Mouse (Mus musculus): Measurements from ENCODE around the gene Gcnt2. TPM values are rescaled to one million over a fixed set of nuclear protein-coding genes. Genes with fewer than 3 reads are reported as not detected.

Gene Gcnt2
- polyA plus RNA-seq, 1 experiment = 4.2 TPM

- DNase-seq (ENCODE audit: low read depth) = no peak
- TF ChIP-seq CTCF (IDR thresholded peaks at IDR 0.05; ENCODE audit: borderline replicate concordance, extremely low read depth, insufficient read depth, insufficient read length) (no peak), POLR2A (IDR thresholded peaks at IDR 0.05; ENCODE audit: borderline replicate concordance, extremely low read depth, insufficient read depth, insufficient read length, poor library complexity, severe bottlenecking) (no peak)
These were observed 146.7 kb downstream of the Gcnt2 start for GRCm38 (mm10) chr13:41006244-41006643.

GRCm38 (mm10) chr13:41008271-41008670 is 148.7 kb downstream of the Gcnt2 start:
- DNase-seq (ENCODE audit: low read depth) = no peak
- TF ChIP-seq POLR2A (IDR thresholded peaks at IDR 0.05; ENCODE audit: borderline replicate concordance, extremely low read depth, insufficient read depth, insufficient read length, poor library complexity, severe bottlenecking) = no peak
- TF ChIP-seq CTCF (IDR thresholded peaks at IDR 0.05; ENCODE audit: borderline replicate concordance, extremely low read depth, insufficient read depth, insufficient read length) = no peak

- DNase-seq (ENCODE audit: low read depth) = no peak
- TF ChIP-seq POLR2A (IDR thresholded peaks at IDR 0.05; ENCODE audit: borderline replicate concordance, extremely low read depth, insufficient read depth, insufficient read length, poor library complexity, severe bottlenecking) = no peak
- no peak for TF ChIP-seq CTCF (IDR thresholded peaks at IDR 0.05; ENCODE audit: borderline replicate concordance, extremely low read depth, insufficient read depth, insufficient read length)
These were observed 149.4 kb downstream of the Gcnt2 start for GRCm38 (mm10) chr13:41008946-41009345.

Other genes with a start within 250 kb of the Gcnt2 start
- 5.2 and 19.9 TPM in 2 replicates for gene Tfap2a, start 121.4 kb upstream of the Gcnt2 start, polyA plus RNA-seq (2012; rRNA removed)
- 49.9 and 65.4 TPM in 2 replicates for gene Pak1ip1, start 141.3 kb downstream of the Gcnt2 start, polyA plus RNA-seq (2012; rRNA removed)
- gene Tmem14c, start 156.5 kb downstream of the Gcnt2 start, polyA plus RNA-seq (2012; rRNA removed) = 69.9 and 84.6 TPM in 2 replicates
- gene Mak, start 220.0 kb downstream of the Gcnt2 start, polyA plus RNA-seq (2012; rRNA removed) = 1.3 and 1.7 TPM in 2 replicates

Measured in brain, embryonic 14.5 days (tissue).